In genomic region chr17:50158565-50158964, GRCm38 (mm10) we compare ENCODE assay signal across 11 mouse cellular contexts. TPM values are rescaled to one million over a fixed set of nuclear protein-coding genes. Genes with fewer than 3 reads are reported as not detected.
DNase-seq lines count a peak whose midpoint lies in the region; ATAC-seq lines count a peak whose summit lies in the region.
"Had no signal": no experiment of that assay in that cellular context is flagged by ENCODE, and none has a peak within 500 bp of the region (broad histone marks: within the 10 kb centered on the region; RNA-seq: fewer than 3 reads in every experiment).

No protein-coding gene starts in this region.

- ATAC-seq in hematopoietic stem cell, adult 5-6 weeks (replicated peaks in 1 of 2; ENCODE audit: insufficient read depth in 1 of 2, low FRiP score in 2 of 2, low TSS enrichment in 1 of 2, low read depth in 1 of 2, poor library complexity in 2 of 2, severe bottlenecking in 2 of 2) = peak; percentile 78 to 88
- peak; percentile 71 for ATAC-seq in megakaryocyte progenitor cell, adult 5-6 weeks (replicated peaks; ENCODE audit: poor library complexity)

- DNase-seq in spleen, adult 12 weeks (ENCODE audit: low spot score) = peak; percentile 31
- no peak for DNase-seq in spleen, postnatal 14 days (ENCODE audit: low spot score in 2 of 2)
- peak; percentile 48 to 58 for DNase-seq in thymus, postnatal 36 days
- no peak for DNase-seq in ovary, adult 18-20 months (ENCODE audit: low spot score)
- DNase-seq in adrenal gland, adult 18-20 months (ENCODE audit: low spot score in 2 of 2) = no peak
- no peak for DNase-seq in adrenal gland, postnatal 10 days
- DNase-seq: cerebellum, adult 18-20 months; kidney, postnatal 4 days; lung, postnatal 36 days had no signal

RNA-seq across cellular contexts. Expression of gene Rftn1, which starts 31.9 kb away (rescaled TPM):
- total RNA-seq in hematopoietic stem cell, adult 5-6 weeks (2017) = 33.6 and 35.4 TPM in 2 replicates
- total RNA-seq in megakaryocyte progenitor cell, adult 5-6 weeks (2015) = 13.2 and 15.5 TPM in 2 replicates
- 29.8 and 36.5 TPM in 2 replicates for total RNA-seq in megakaryocyte progenitor cell, adult 5-6 weeks (2017)
- 10 to 100 TPM in 1 of 2 experiments, 1 to 10 TPM in 1; 9.7 to 11.5 TPM for total RNA-seq in adrenal gland, adult 18-20 months (2021)
- 10 to 100 TPM; 16.3 to 22.7 TPM for total RNA-seq in adrenal gland, postnatal 10 days (2021)

Comparison
In these comparisons a context has a peak if more than half of its experiments do, and no peak if none do; other contexts are left out.
1. DNase-seq: peak in spleen, adult 12 weeks (single experiment) and thymus, postnatal 36 days (2 of 2); none in spleen, postnatal 14 days (0 of 2), ovary, adult 18-20 months (single experiment), adrenal gland, adult 18-20 months (0 of 2) and adrenal gland, postnatal 10 days (single experiment).